Mouse (Mus musculus): ENCODE measurements around the gene Igsf11. TPM values are rescaled to one million over a fixed set of nuclear protein-coding genes. Genes with fewer than 3 reads are reported as not detected.

Gene Igsf11
- total RNA-seq, 2 experiments from 2014 or later = 0.33 to 0.60 TPM

GRCm38 (mm10) chr16:38931519-38931918 lies 39.0 kb downstream of the Igsf11 start:
- no peak for DNase-seq
- intact Hi-C loops (cut with DNase I) = no loop called here

- intact Hi-C loops (cut with DNase I) = no loop called here
- no peak for DNase-seq
Observed at GRCm38 (mm10) chr16:38940805-38941204, 48.3 kb downstream of the Igsf11 start.

GRCm38 (mm10) chr16:38941275-38941674 lies 48.8 kb downstream of the Igsf11 start:
- DNase-seq = no peak
- intact Hi-C loops (cut with DNase I) = no loop called here

- intact Hi-C loops (cut with DNase I) = no loop called here
- DNase-seq = no peak
Observed at GRCm38 (mm10) chr16:38943706-38944550, 51.5 kb downstream of the Igsf11 start.

- DNase-seq = no peak
- intact Hi-C loops (cut with DNase I) = no loop called here
Observed at GRCm38 (mm10) chr16:38945111-38945510, 52.6 kb downstream of the Igsf11 start.

- no peak for DNase-seq
- intact Hi-C loops (cut with DNase I) = no loop called here
Observed at GRCm38 (mm10) chr16:38945581-38945981, 53.1 kb downstream of the Igsf11 start.

- intact Hi-C loops (cut with DNase I) = no loop called here
- DNase-seq = no peak
Observed at GRCm38 (mm10) chr16:38946453-38946852, 54.0 kb downstream of the Igsf11 start.

- intact Hi-C loops (cut with DNase I) = no loop called here
Observed at GRCm38 (mm10) chr16:38947141-38947879, 54.8 kb downstream of the Igsf11 start.

GRCm38 (mm10) chr16:38948441-38948840 lies 56.0 kb downstream of the Igsf11 start:
- no peak for DNase-seq
- intact Hi-C loops (cut with DNase I) = no loop called here

More at GRCm38 (mm10) chr16:38947141-38947879, 54.8 kb downstream of the Igsf11 start:
- no peak for DNase-seq

- intact Hi-C loops (cut with DNase I) = no loop called here
- DNase-seq = no peak
Observed at GRCm38 (mm10) chr16:38952881-38953280, 60.4 kb downstream of the Igsf11 start.

- intact Hi-C loops (cut with DNase I) = no loop called here
- no peak for DNase-seq
Observed at GRCm38 (mm10) chr16:38953821-38954220, 61.4 kb downstream of the Igsf11 start.

GRCm38 (mm10) chr16:38954501-38955288 lies 62.2 kb downstream of the Igsf11 start:
- DNase-seq = no peak
- intact Hi-C loops (cut with DNase I) = no loop called here

GRCm38 (mm10) chr16:38955296-38955695 lies 62.8 kb downstream of the Igsf11 start:
- intact Hi-C loops (cut with DNase I) = no loop called here
- no peak for DNase-seq

- intact Hi-C loops (cut with DNase I) = no loop called here
- no peak for DNase-seq
Observed at GRCm38 (mm10) chr16:38958801-38959200, 66.3 kb downstream of the Igsf11 start.

GRCm38 (mm10) chr16:38960550-38960949 lies 68.1 kb downstream of the Igsf11 start:
- intact Hi-C loops (cut with DNase I) = no loop called here
- no peak for DNase-seq

GRCm38 (mm10) chr16:38961865-38962264 lies 69.4 kb downstream of the Igsf11 start:
- intact Hi-C loops (cut with DNase I) = no loop called here
- DNase-seq = no peak

- intact Hi-C loops (cut with DNase I) = no loop called here
- no peak for DNase-seq
Observed at GRCm38 (mm10) chr16:38962695-38963094, 70.2 kb downstream of the Igsf11 start.

- intact Hi-C loops (cut with DNase I) = no loop called here
- no peak for DNase-seq
Observed at GRCm38 (mm10) chr16:38967026-38967425, 74.6 kb downstream of the Igsf11 start.

GRCm38 (mm10) chr16:38976151-38976550 lies 83.7 kb downstream of the Igsf11 start:
- intact Hi-C loops (cut with DNase I) = no loop called here
- no peak for DNase-seq

- no peak for DNase-seq
- intact Hi-C loops (cut with DNase I) = no loop called here
Observed at GRCm38 (mm10) chr16:38978546-38978945, 86.1 kb downstream of the Igsf11 start.

- DNase-seq = no peak
Observed at GRCm38 (mm10) chr16:38980546-38980945, 88.1 kb downstream of the Igsf11 start.

More at GRCm38 (mm10) chr16:38980546-38980945, 88.1 kb downstream of the Igsf11 start:
- intact Hi-C loops (cut with DNase I) = no loop called here

Measured in heart, postnatal 36 days (tissue).